Mouse (Mus musculus) central nervous system, embryonic 11.5 days (tissue): ENCODE data around the gene Zkscan17. TPM values are rescaled to one million over a fixed set of nuclear protein-coding genes. Genes with fewer than 3 reads are reported as not detected.

Experiments
- polyA plus RNA-seq: library from polyadenylated mRNA; depleted of rRNA; stranded (reverse); fragments of >200 nt; gene quantifications from 2 replicates; pipeline ENCODE4 v1.2.3, GENCODE M21; 2012; rRNA removed

The Zkscan17 gene
- 21.5 and 24.5 TPM in 2 replicates for polyA plus RNA-seq

DNA sequence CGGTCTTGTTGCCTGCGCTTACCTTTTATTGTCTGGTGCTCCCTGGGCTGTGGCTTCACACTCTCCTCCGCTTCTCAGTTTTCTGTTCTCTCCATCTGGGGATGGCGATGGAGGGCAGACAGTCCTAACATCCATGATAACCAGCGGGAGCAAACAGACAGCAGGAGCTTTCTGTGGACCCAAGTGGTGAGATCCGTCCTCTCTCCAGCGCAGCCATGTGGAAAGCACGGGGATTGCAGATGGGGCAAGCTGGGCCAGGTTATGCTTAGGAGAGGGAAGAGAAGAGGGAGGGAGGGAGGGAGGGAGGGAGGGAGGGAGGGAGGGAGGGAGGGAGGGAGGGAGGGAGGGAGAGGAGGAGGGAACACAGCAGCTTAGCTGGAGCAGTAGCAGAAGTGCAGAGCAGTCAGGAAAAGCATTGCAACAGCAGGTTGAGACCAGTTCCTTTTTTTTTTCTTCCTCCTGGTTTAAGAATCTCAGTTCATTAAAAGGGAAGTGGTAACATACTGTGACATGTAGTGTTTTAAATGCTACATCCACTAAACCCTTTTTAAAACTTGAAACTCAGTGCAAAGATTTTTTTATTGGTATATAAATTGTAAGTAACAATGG lies at the start of gene Zkscan17:
Gene Zkscan17 (minus strand): TSS at position 280 of the 609 bp plus-strand sequence.

GRCm38 (mm10) chr11:59576135-59576534 lies 49.6 kb upstream of the Zkscan17 start, which contains the start of gene Olfr222:
Gene Olfr222 (minus strand): TSS chr11:59576235.

DNA sequence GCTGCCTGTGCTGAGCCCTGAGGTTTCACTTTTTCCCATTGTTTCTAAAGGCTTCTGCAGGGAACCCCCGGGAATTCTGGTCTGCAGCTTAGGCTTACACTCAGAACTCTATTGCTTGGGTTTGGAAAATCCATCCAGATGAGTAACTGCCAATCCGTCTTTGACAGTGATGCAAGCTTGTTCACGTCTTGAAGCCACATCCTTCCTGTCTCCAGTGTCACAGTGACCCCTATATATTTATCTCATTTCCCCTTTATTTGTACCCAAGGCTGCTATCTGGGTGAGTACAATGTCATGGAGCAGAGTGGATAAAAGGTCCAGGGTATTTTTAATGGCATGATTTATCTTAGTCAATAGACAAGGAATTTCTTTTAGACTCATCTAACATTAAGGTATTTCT lies 14.8 kb upstream of the Zkscan17 start, which contains the start of gene Nlrp3:
Gene Nlrp3 (plus strand): TSS at position 245 of the 400 bp plus-strand sequence.

GRCm38 (mm10) chr11:59472326-59472677 lies 54.2 kb downstream of the Zkscan17 start, which contains the start of gene Zfp867:
Gene Zfp867 (minus strand): TSS chr11:59472474.

GRCm38 (mm10) chr11:59451086-59451485 lies 75.5 kb downstream of the Zkscan17 start, which contains the start of gene Snap47:
Gene Snap47 (minus strand): TSS chr11:59451186.

DNA sequence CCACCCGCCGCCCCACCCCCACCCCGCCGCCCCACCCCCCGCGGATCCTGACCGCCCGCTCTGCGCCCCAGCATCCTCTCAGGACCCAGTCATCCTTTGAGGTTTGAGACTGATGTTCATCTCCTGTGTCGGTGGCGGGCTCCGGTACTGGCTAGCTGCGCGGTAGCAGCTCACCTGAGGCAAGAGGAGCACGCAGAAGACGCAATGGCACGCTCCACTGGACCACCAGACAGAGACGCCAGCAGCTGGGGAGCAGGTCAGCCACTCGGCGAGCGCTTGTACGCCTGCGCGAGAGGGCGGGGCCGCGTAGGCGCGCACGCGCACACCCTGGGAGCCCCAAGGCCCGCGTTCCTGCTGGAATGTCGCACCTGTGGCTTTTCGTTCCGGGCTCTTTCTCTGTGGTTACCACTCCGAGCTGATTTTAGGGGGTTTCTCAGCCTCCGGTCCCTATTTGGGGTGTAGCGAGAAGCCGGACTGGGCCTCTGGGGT lies 76.8 kb downstream of the Zkscan17 start, which contains the start of gene Jmjd4:
Gene Jmjd4 (plus strand): TSS at position 305 of the 489 bp plus-strand sequence.

Other genes with a start within 250 kb of the Zkscan17 start
- 1.6 and 3.6 TPM in 2 replicates for gene Wnt3a, start 236.0 kb downstream of the Zkscan17 start, polyA plus RNA-seq
- gene Wnt9a, start 219.8 kb downstream of the Zkscan17 start, polyA plus RNA-seq = 5.0 and 5.1 TPM in 2 replicates
- gene Prss38, start 151.1 kb downstream of the Zkscan17 start, polyA plus RNA-seq = 0.12 TPM in 1 of 2 replicates, not detected in the other
- 12.6 and 15.1 TPM in 2 replicates for gene Jmjd4, start 76.7 kb downstream of the Zkscan17 start, polyA plus RNA-seq
- 91.0 and 108 TPM in 2 replicates for gene Snap47, start 75.6 kb downstream of the Zkscan17 start, polyA plus RNA-seq
- 4.5 and 7.4 TPM in 2 replicates for gene Zfp867, start 54.3 kb downstream of the Zkscan17 start, polyA plus RNA-seq
- gene Nlrp3, start 14.8 kb upstream of the Zkscan17 start, polyA plus RNA-seq = 0.20 and 0.35 TPM in 2 replicates
- gene Olfr222, start 49.5 kb upstream of the Zkscan17 start, polyA plus RNA-seq = not detected in 2 replicates
- gene Olfr223, start 66.5 kb upstream of the Zkscan17 start, polyA plus RNA-seq = not detected in 2 replicates
- 105 and 117 TPM in 2 replicates for gene Mprip, start 134.6 kb upstream of the Zkscan17 start, polyA plus RNA-seq